Comparison of ENCODE assay signal across 12 mouse cellular contexts in the genomic region with DNA sequence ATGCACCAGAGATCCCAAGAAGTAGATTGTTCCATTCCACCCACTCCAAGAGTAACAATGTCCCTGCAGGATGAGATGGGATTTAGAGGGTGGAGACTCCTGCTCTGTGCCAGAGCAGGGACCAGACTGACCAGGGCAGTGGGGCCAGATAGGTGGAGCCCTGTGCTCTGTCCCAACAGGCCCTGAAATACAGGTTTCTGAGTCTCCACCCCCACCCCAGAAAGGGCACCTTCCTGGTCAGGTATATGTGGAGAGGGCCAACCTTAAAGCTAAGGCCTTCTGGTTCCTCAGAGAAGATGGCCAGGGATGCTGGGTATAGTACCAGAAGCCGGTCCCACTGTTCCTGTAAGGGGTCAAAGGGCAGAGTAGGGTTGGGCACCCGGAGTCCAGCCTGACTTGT.
"Had no signal": no experiment of that assay in that cellular context is flagged by ENCODE, and none has a peak within 500 bp of the region (broad histone marks: within the 10 kb centered on the region; RNA-seq: fewer than 3 reads in every experiment).

No protein-coding gene starts in this region.

- DNase-seq: retina, postnatal 1 day; right cerebral cortex, adult 18-20 months; right cerebral cortex, postnatal 14 days; right cerebral cortex, postnatal 25 days; right cerebral cortex, postnatal 4 days; spleen, adult 18-20 months; thymus, adult 18-20 months; thymus, adult 2 months; thymus, postnatal 14 days; thymus, postnatal 25 days; thymus, postnatal 36 days; thymus, postnatal 4 days had no signal
